Mouse (Mus musculus) hindbrain, postnatal 0 days (tissue): ENCODE results near the gene Dqx1. TPM values are rescaled to one million over a fixed set of nuclear protein-coding genes. Genes with fewer than 3 reads are reported as not detected.

ENCODE experiments used
- ATAC-seq: fragments of 200-750 bp; cut with Nextera tagmentation; 2 replicates; pipeline ENCODE4 v1.8.0; 2017; ENCODE audit warnings: mild to moderate bottlenecking, moderate TSS enrichment, moderate library complexity
- DNase-seq: peaks from one replicate; pipeline ENCODE4 v3.0.0-alpha.2; 2015; ENCODE audit warnings: low spot score
- H3K27ac ChIP-seq: fragments of 300-500 bp; sonication (generic); 2 replicates; pipeline ENCODE4 v1.5.1; 2014; ENCODE audit warnings: mild to moderate bottlenecking
- H3K27me3 ChIP-seq: fragments of 300-500 bp; sonication (generic); 2 replicates; pipeline ENCODE4 v1.6.1; 2014; ENCODE audit warnings: low read length, mixed read lengths; ENCODE audit not compliant: insufficient read depth
- H3K36me3 ChIP-seq: fragments of 300-500 bp; sonication (generic); 2 replicates; pipeline ENCODE4 v1.6.1; 2014; ENCODE audit warnings: low read length, mixed read lengths; ENCODE audit not compliant: insufficient read depth
- H3K4me1 ChIP-seq: fragments of 300-500 bp; sonication (generic); 2 replicates; pipeline ENCODE4 v1.6.1; 2014; ENCODE audit warnings: antibody characterized with exemption, low read length, mixed read lengths; ENCODE audit not compliant: insufficient read depth
- H3K4me2 ChIP-seq: fragments of 300-500 bp; sonication (generic); 2 replicates; pipeline ENCODE4 v1.6.1; 2014; ENCODE audit warnings: low read depth, mild to moderate bottlenecking, low read length, moderate library complexity, mixed read lengths
- H3K4me3 ChIP-seq: fragments of 300-500 bp; sonication (generic); 2 replicates; pipeline ENCODE4 v1.5.1; 2014; ENCODE audit warnings: low read length
- H3K9ac ChIP-seq: fragments of 300-500 bp; sonication (generic); replicated peaks from 2 replicates; pipeline ENCODE4 v1.6.1; 2014; ENCODE audit warnings: mild to moderate bottlenecking, low read length, moderate library complexity, mixed read lengths
- H3K9me3 ChIP-seq: fragments of 300-500 bp; sonication (generic); 2 replicates; pipeline ENCODE4 v1.6.1; 2016; ENCODE audit warnings: low read length, mixed read lengths
- CTCF ChIP-seq: IDR thresholded peaks from 2 replicates; pipeline ENCODE4 v1.5.1; 2016; ENCODE audit warnings: antibody characterized with exemption, control low read depth, low read depth
- WGBS: fragments of 180-500 bp; shearing (Covaris S2); extraction: QIAGEN DNeasy Blood & Tissue Kit; methylation state at CpG from one replicate; pipeline ENCODE4 v1.1.7; 2014; 5-methylcytosine and 5-hydroxymethylcytosine counted together
- polyA plus RNA-seq: library from polyadenylated mRNA; unstranded; fragments of >200 nt; fragmentation: Nextera tagmentation; extraction: Ambion mirVana; gene quantifications from 2 replicates; pipeline ENCODE4 v1.2.1, GENCODE M21; 2015
- total RNA-seq: library from RNA; depleted of rRNA; stranded (reverse); fragments of >200 nt; gene quantifications from 2 replicates; pipeline ENCODE4 v1.2.3, GENCODE M21; 2014

The Dqx1 gene
- total and polyA plus RNA-seq, 2 experiments from 2014 or later, result 0.36 TPM; not detected in 1

DNA sequence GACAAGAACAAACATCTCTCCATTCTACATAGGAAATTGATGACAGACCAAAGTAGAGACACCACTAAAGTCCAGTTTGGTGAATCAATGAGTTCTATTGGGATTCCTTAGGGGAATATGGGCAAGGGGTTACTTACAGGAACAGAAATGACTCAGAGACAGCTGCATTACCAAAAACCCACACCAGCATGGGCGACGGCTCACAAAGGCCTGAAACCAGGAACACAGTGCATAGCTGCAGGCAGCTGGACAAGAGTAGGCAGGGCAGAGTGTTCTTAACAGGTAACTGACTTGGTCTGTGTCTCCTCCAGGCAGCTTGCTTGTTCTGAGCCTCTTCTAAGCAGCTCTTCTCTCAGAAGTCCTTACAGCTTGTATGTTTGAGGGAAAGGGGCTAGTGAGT, 41.9 kb upstream of the Dqx1 start:
- H3K9me3 ChIP-seq, result no peaks in the 10 kb centered on the region
- no peak overlapping the region for H3K4me2 ChIP-seq
- ATAC-seq, result no peak
- no peak for TF ChIP-seq CTCF
- no peak overlapping the region for H3K27ac ChIP-seq
- no peaks in the 10 kb centered on the region for H3K36me3 ChIP-seq
- 81% methylated on average over 2 of the region's 2 CpGs for WGBS
- H3K27me3 ChIP-seq, result no peaks in the 10 kb centered on the region
- no peak for DNase-seq
- H3K9ac ChIP-seq, result no peak overlapping the region
- H3K4me3 ChIP-seq, result no peak overlapping the region
- H3K4me1 ChIP-seq, result no peaks in the 10 kb centered on the region

DNA sequence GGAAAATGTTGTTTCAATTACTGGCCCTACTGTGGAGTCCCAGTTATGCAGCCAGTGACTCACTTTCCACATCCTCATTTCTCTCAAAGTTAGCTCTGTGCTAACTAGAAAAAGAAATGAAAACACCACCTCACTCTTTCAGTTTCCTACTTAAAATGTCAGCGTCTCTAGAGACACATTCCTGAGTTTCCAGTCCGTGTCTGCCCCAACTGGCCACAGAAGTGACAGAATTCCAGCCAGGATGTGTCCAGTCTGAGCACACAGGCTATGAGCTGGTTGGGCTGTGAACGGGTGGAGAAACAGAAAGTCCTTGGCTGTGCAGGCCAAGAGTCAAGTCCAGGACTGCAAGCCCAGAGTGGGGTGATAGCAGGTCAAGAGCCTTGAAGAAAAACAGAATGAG, 40.5 kb upstream of the Dqx1 start:
- H3K9ac ChIP-seq, result no peak overlapping the region
- H3K27ac ChIP-seq, result no peak overlapping the region
- ATAC-seq, result no peak
- no peaks in the 10 kb centered on the region for H3K36me3 ChIP-seq
- no peaks in the 10 kb centered on the region for H3K4me1 ChIP-seq
- 66% methylated on average over 3 of the region's 3 CpGs for WGBS
- TF ChIP-seq CTCF, result no peak
- H3K27me3 ChIP-seq, result no peaks in the 10 kb centered on the region
- DNase-seq, result no peak
- no peak overlapping the region for H3K4me3 ChIP-seq
- no peak overlapping the region for H3K4me2 ChIP-seq
- H3K9me3 ChIP-seq, result no peaks in the 10 kb centered on the region

GRCm38 (mm10) chr6:83019044-83019443, 38.6 kb upstream of the Dqx1 start:
- no peak for TF ChIP-seq CTCF
- Histone ChIP-seq H3K36me3 (no peaks in the 10 kb centered on the region), H3K27ac (no peak overlapping the region), H3K4me3 (no peak overlapping the region), H3K27me3 (no peaks in the 10 kb centered on the region), H3K4me1 (no peaks in the 10 kb centered on the region), H3K4me2 (no peak overlapping the region), H3K9me3 (no peaks in the 10 kb centered on the region), H3K9ac (no peak overlapping the region)
- ATAC-seq (no peak), DNase-seq (no peak)
- WGBS, result 73% methylated on average over 3 of the region's 3 CpGs

DNA sequence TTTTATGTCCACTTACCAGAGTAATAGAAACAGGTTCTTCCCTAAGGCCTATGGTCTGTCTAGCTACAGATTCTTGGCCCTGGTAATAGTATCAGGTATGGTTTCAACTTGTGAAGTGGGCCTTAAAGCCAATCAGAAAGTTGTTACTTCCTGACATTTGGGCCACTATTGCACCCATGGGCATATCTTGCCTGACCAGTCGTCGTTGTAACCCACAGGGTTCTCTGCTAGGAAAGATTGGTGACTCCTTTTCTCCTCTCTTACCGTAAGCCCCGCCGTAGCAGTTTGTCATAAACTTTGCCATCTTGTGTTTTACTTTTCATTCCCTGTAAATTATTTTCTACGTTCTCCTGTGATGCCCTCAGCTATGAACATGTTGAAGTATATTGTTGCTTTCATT, 37.5 kb upstream of the Dqx1 start:
- Histone ChIP-seq H3K36me3 (no peaks in the 10 kb centered on the region), H3K4me3 (no peak overlapping the region), H3K27ac (no peak overlapping the region), H3K4me1 (no peaks in the 10 kb centered on the region), H3K9me3 (no peaks in the 10 kb centered on the region), H3K4me2 (no peak overlapping the region), H3K27me3 (no peaks in the 10 kb centered on the region), H3K9ac (no peak overlapping the region)
- no peak for ATAC-seq
- TF ChIP-seq CTCF, result no peak
- no peak for DNase-seq
- 88% methylated on average over 6 of the region's 6 CpGs for WGBS

DNA sequence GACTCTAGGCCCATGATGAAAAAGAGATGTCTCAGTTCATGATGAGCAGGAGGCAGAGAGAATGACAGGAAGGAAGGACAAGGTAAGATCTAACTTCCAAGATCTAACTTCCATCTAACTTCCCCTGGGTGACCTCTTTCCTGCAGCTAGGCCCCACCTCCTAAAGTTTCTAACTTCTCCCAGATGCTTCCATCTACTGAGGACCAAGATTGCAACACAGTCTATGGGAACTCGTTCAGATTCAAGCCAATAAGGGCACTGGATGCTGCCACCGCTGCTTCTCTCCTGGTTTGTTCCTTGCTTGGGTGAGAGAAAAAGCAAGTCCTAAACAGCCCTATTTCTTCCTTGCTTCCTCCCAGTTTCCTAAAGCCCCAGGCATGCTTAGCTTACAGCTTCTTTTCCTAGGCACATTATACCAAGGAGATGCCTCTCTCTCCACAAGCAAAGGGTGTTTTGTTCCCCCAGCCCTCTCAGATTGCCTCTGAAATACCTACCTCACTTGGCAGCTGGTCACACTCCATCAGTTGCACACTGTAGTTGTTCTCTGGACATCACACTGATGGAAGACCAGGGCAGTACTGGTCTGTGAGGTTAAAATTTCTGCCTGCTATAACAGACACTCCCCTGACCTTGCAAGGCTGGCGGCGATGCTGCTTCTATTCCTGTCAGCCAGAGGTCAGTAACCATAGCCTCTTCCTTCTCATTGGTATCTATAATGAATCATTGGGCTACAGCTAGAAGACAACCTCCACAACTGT, 36.6 kb upstream of the Dqx1 start:
- H3K4me2 ChIP-seq, result no peak overlapping the region
- no peak overlapping the region for H3K4me3 ChIP-seq
- no peaks in the 10 kb centered on the region for H3K27me3 ChIP-seq
- H3K4me1 ChIP-seq, result no peaks in the 10 kb centered on the region
- 82% methylated on average over 4 of the region's 4 CpGs for WGBS
- no peak for ATAC-seq
- H3K36me3 ChIP-seq, result no peaks in the 10 kb centered on the region
- no peak for DNase-seq
- no peak overlapping the region for H3K9ac ChIP-seq
- no peak overlapping the region for H3K27ac ChIP-seq
- no peaks in the 10 kb centered on the region for H3K9me3 ChIP-seq
- TF ChIP-seq CTCF, result no peak

DNA sequence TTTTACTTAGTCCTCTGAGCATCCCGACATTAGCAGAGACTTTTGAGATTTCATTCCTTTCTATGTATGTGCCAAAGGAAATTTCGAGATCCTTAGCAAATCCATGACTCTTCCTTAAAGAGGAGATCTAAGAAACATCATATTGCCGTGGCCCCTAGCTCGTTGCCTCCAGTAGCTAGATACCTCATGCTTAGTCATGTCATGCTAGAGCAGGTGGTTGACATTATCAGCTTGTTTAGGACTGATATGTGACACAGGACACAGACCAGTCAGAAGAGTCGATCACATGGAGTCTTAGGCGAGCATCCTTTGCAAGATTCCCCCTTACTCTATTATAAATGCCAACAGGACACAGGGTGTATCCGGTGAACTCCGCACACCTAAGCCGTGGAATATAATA, 34.6 kb upstream of the Dqx1 start:
- no peak for ATAC-seq
- 85% methylated on average over 9 of the region's 9 CpGs for WGBS

DNA sequence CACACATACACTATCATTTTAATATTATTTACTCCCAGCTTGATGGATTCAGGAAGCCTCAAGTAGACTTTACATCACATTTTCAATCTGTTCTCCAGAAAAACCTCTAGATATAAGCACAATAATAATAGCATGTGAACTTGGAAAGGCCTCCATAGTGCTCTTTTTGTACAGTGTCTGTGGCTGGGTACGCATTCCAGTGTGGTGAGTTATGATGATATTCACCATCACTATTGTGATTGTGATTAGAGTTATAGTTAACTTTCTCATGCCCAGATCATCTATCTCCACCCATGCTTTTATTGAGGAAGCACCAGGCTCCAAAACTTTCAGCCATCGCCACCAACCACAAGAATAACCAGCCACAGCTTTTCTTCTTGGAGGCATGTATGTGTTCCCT, 33.9 kb upstream of the Dqx1 start:
- H3K27me3 ChIP-seq, result no peaks in the 10 kb centered on the region
- ATAC-seq (no peak), DNase-seq (no peak)
- no peak overlapping the region for H3K9ac ChIP-seq
- H3K9me3 ChIP-seq, result no peaks in the 10 kb centered on the region
- no peak for TF ChIP-seq CTCF
- no peak overlapping the region for H3K4me2 ChIP-seq
- WGBS, result 93% methylated on average over 2 of the region's 2 CpGs
- H3K4me1 ChIP-seq, result no peaks in the 10 kb centered on the region
- no peak overlapping the region for H3K27ac ChIP-seq
- no peaks in the 10 kb centered on the region for H3K36me3 ChIP-seq
- no peak overlapping the region for H3K4me3 ChIP-seq

More for the DNA sequence above, 34.6 kb upstream of the Dqx1 start:
- DNase-seq, result no peak
- Histone ChIP-seq H3K4me1 (no peaks in the 10 kb centered on the region), H3K4me2 (no peak overlapping the region), H3K36me3 (no peaks in the 10 kb centered on the region), H3K27me3 (no peaks in the 10 kb centered on the region), H3K9me3 (no peaks in the 10 kb centered on the region), H3K27ac (no peak overlapping the region), H3K9ac (no peak overlapping the region), H3K4me3 (no peak overlapping the region)
- no peak for TF ChIP-seq CTCF
